Mouse (Mus musculus) gastrocnemius, postnatal 14 days (tissue): ENCODE measurements around the gene Trim46. TPM values are rescaled to one million over a fixed set of nuclear protein-coding genes. Genes with fewer than 3 reads are reported as not detected.

Experiments
- DNase-seq: peaks from one replicate; pipeline ENCODE4 v3.0.0; 2021; ENCODE audit warnings: mixed read lengths
- intact Hi-C: fragments of 180-260 bp; cut with DNase I; formaldehyde crosslinking; loops from one replicate; pipeline ENCODE4 v1.15.1; 2025; ENCODE audit warnings: low total_unique reads
- total RNA-seq, 2 experiments: library from RNA; stranded (reverse); gene quantifications; 2 replicates each; pipeline ENCODE4 v1.2.3; 2021

The Trim46 gene
- total RNA-seq, 2 experiments from 2014 or later: 0.16 to 0.39 TPM

GRCm38 (mm10) chr3:89277281-89278021 is 31.3 kb upstream of the Trim46 start:
- DNase-seq: peak; percentile 52

GRCm38 (mm10) chr3:89276061-89276460 is 30.0 kb upstream of the Trim46 start:
- intact Hi-C loops: no loop called here
- no peak for DNase-seq

More at GRCm38 (mm10) chr3:89277281-89278021, 31.3 kb upstream of the Trim46 start:
- intact Hi-C loops: no loop called here

- no peak for DNase-seq
- intact Hi-C loops: no loop called here
Observed at GRCm38 (mm10) chr3:89271760-89272159, 25.7 kb upstream of the Trim46 start.

GRCm38 (mm10) chr3:89270891-89271290 is 24.8 kb upstream of the Trim46 start:
- intact Hi-C loops: no loop called here

GRCm38 (mm10) chr3:89270051-89270755 is 24.1 kb upstream of the Trim46 start, which contains the start of gene Slc50a1:
Slc50a1 (minus strand) TSS chr3:89270570.
- peak; percentile 93 for DNase-seq
- intact Hi-C loops: no loop called here

More at GRCm38 (mm10) chr3:89270891-89271290, 24.8 kb upstream of the Trim46 start:
- peak; percentile 57 for DNase-seq

- DNase-seq: no peak
- intact Hi-C loops: no loop called here
Observed at GRCm38 (mm10) chr3:89268916-89269315, 22.8 kb upstream of the Trim46 start.

GRCm38 (mm10) chr3:89266439-89266893 is 20.4 kb upstream of the Trim46 start:
- intact Hi-C loops: no loop called here
- peak; percentile 72 for DNase-seq

- DNase-seq: no peak
- intact Hi-C loops: no loop called here
Observed at GRCm38 (mm10) chr3:89262417-89262816, 16.3 kb upstream of the Trim46 start.

- intact Hi-C loops: no loop called here
- DNase-seq: no peak
Observed at GRCm38 (mm10) chr3:89260211-89260610, 14.1 kb upstream of the Trim46 start.

- no peak for DNase-seq
- intact Hi-C loops: no loop called here
Observed at GRCm38 (mm10) chr3:89259076-89259475, 13.0 kb upstream of the Trim46 start, which contains the start of gene Dpm3. Dpm3 (plus strand) TSS chr3:89259358.

GRCm38 (mm10) chr3:89256177-89256576 is 10.1 kb upstream of the Trim46 start:
- no peak for DNase-seq
- intact Hi-C loops: no loop called here

- no peak for DNase-seq
- intact Hi-C loops: no loop called here
Observed at GRCm38 (mm10) chr3:89254994-89255393, 8.9 kb upstream of the Trim46 start.

GRCm38 (mm10) chr3:89251365-89251895 is 5.3 kb upstream of the Trim46 start:
- peak; percentile 69 for DNase-seq
- intact Hi-C loops: no loop called here

GRCm38 (mm10) chr3:89250435-89251040 is 4.4 kb upstream of the Trim46 start:
- peak; percentile 52 for DNase-seq
- intact Hi-C loops: no loop called here

- intact Hi-C loops: loop anchor here (5.0 kb wide), 1 partner anchor 55 kb away; no protein-coding TSS in a partner anchor
- no peak for DNase-seq
Observed at GRCm38 (mm10) chr3:89247466-89247865, 1.4 kb upstream of the Trim46 start.

- DNase-seq: no peak
- intact Hi-C loops: loop anchor here (5.0 kb wide), 1 partner anchor 57 kb away; no protein-coding TSS in a partner anchor
Observed at GRCm38 (mm10) chr3:89245688-89246171, 379 bp downstream of the Trim46 start, which contains the start of gene Krtcap2. Krtcap2 (plus strand) TSS chr3:89245966.

- DNase-seq: no peak
- intact Hi-C loops: loop anchor here (5.0 kb wide), 1 partner anchor 57 kb away; no protein-coding TSS in a partner anchor
Observed at GRCm38 (mm10) chr3:89244982-89245687, 974 bp downstream of the Trim46 start.

GRCm38 (mm10) chr3:89244158-89244981 is 1.7 kb downstream of the Trim46 start:
- no peak for DNase-seq
- intact Hi-C loops: no loop called here
